Mouse (Mus musculus): ENCODE measurements around the gene Tbx2.
A peak's percentile ranks its signal among the peaks of the same experiment; 100 is the strongest.

Gene Tbx2

GRCm38 (mm10) chr11:85841211-85841681 is 8.9 kb downstream of the Tbx2 start:
- DNase-seq = no peak

- no peak for DNase-seq
Observed at GRCm38 (mm10) chr11:85841980-85842379, 9.6 kb downstream of the Tbx2 start.

GRCm38 (mm10) chr11:85842596-85843346 is 10.4 kb downstream of the Tbx2 start:
- DNase-seq = no peak

GRCm38 (mm10) chr11:85843347-85843692 is 11.0 kb downstream of the Tbx2 start:
- no peak for DNase-seq

- DNase-seq = peak; percentile 60
Observed at GRCm38 (mm10) chr11:85844144-85844965, 12.0 kb downstream of the Tbx2 start.

- no peak for DNase-seq
Observed at GRCm38 (mm10) chr11:85844971-85845370, 12.6 kb downstream of the Tbx2 start.

GRCm38 (mm10) chr11:85845921-85846320 is 13.6 kb downstream of the Tbx2 start:
- DNase-seq = no peak

- DNase-seq = no peak
Observed at GRCm38 (mm10) chr11:85846509-85846908, 14.2 kb downstream of the Tbx2 start.

- no peak for DNase-seq
Observed at GRCm38 (mm10) chr11:85849037-85849436, 16.7 kb downstream of the Tbx2 start.

- DNase-seq = no peak
Observed at GRCm38 (mm10) chr11:85850233-85850632, 17.9 kb downstream of the Tbx2 start, which contains the start of gene Gm11444. Gene Gm11444, minus strand, starts transcription at chr11:85850333.

GRCm38 (mm10) chr11:85850758-85851157 is 18.4 kb downstream of the Tbx2 start:
- DNase-seq = no peak

- DNase-seq = no peak
Observed at GRCm38 (mm10) chr11:85857997-85858698, 25.8 kb downstream of the Tbx2 start.

- no peak for DNase-seq
Observed at GRCm38 (mm10) chr11:85864363-85864762, 32.0 kb downstream of the Tbx2 start.

GRCm38 (mm10) chr11:85876059-85876788 is 43.9 kb downstream of the Tbx2 start:
- no peak for DNase-seq

- DNase-seq = no peak
Observed at GRCm38 (mm10) chr11:85884498-85884897, 52.1 kb downstream of the Tbx2 start.

GRCm38 (mm10) chr11:85885665-85886428 is 53.5 kb downstream of the Tbx2 start, which contains the start of gene Tbx4:
Gene Tbx4, plus strand, starts transcription at chr11:85886422.
- no peak for DNase-seq

- DNase-seq = no peak
Observed at GRCm38 (mm10) chr11:85886429-85886785, 54.1 kb downstream of the Tbx2 start.

- no peak for DNase-seq
Observed at GRCm38 (mm10) chr11:85887273-85887672, 54.9 kb downstream of the Tbx2 start.

GRCm38 (mm10) chr11:85887801-85888450 is 55.6 kb downstream of the Tbx2 start:
- no peak for DNase-seq

GRCm38 (mm10) chr11:85888451-85888961 is 56.2 kb downstream of the Tbx2 start:
- DNase-seq = no peak
